Mouse (Mus musculus) testis, adult 2 months (tissue): ENCODE results near the gene Wwtr1.

Source experiments
- CTCF ChIP-seq: fragments of 200-500 bp; IDR thresholded peaks from 2 replicates; pipeline ENCODE4 v1.5.1; 2012; ENCODE audit warnings: low read depth, mild to moderate bottlenecking, inconsistent platforms, low read length, moderate library complexity; ENCODE audit not compliant: control insufficient read depth, insufficient read depth, insufficient replicate concordance
- POLR2A ChIP-seq: fragments of 200-500 bp; IDR thresholded peaks from 2 replicates; pipeline ENCODE4 v1.6.1; 2012; ENCODE audit warnings: low read depth, mild to moderate bottlenecking, inconsistent platforms, low read length, moderate library complexity; ENCODE audit not compliant: control insufficient read depth

DNA sequence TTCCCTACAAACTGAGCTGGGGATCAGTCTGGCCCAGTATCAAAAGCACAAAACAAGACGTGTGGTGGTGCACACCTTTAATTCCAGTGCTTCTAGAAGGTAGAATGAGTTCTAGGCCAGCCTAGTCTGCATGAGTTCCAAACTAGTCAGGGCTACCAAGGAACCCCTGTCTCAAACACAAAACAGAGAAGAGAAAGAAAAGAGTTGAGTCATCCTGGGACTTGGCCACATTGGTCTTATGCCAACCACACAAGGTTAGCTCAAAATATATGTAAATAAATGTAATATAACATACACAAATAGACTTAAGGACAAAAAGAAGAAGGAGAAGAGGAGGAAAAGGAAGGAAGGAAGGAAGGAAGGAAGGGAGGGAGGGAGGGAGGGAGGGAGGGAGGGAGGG is 77.9 kb downstream of the Wwtr1 start:
- TF ChIP-seq CTCF (no peak), POLR2A (no peak)
